Mouse (Mus musculus) forebrain, postnatal 0 days (tissue): Measurements from ENCODE around the gene N4bp1. TPM values are rescaled to one million over a fixed set of nuclear protein-coding genes. Genes with fewer than 3 reads are reported as not detected.

Experiments used
- ATAC-seq: fragments of 200-750 bp; cut with Nextera tagmentation; 2 replicates; pipeline ENCODE4 v1.8.0; 2017; ENCODE audit warnings: mild to moderate bottlenecking, moderate library complexity
- DNase-seq: peaks from one replicate; pipeline ENCODE4 v3.0.0-alpha.2; 2015
- H3K27ac ChIP-seq: fragments of 300-500 bp; sonication (generic); 2 replicates; pipeline ENCODE4 v1.5.1; 2014; ENCODE audit warnings: low read depth, mild to moderate bottlenecking, antibody characterized with exemption, low read length, moderate library complexity, mixed read lengths
- H3K27me3 ChIP-seq: fragments of 300-500 bp; sonication (generic); 2 replicates; pipeline ENCODE4 v1.6.1; 2014; ENCODE audit warnings: mild to moderate bottlenecking, low read length, mixed read lengths; ENCODE audit not compliant: insufficient read depth
- H3K36me3 ChIP-seq: fragments of 300-500 bp; sonication (generic); 2 replicates; pipeline ENCODE4 v1.6.1; 2014; ENCODE audit warnings: mild to moderate bottlenecking, moderate library complexity; ENCODE audit not compliant: insufficient read depth
- H3K4me1 ChIP-seq: fragments of 300-500 bp; sonication (generic); 2 replicates; pipeline ENCODE4 v1.6.1; 2014; ENCODE audit warnings: antibody characterized with exemption; ENCODE audit not compliant: insufficient read depth
- H3K4me2 ChIP-seq: fragments of 300-500 bp; sonication (generic); 2 replicates; pipeline ENCODE4 v1.6.1; 2014; ENCODE audit warnings: low read depth, mild to moderate bottlenecking, moderate library complexity
- H3K4me3 ChIP-seq: fragments of 300-500 bp; sonication (generic); 2 replicates; pipeline ENCODE4 v1.5.1; 2014; ENCODE audit warnings: low read depth, low read length, mixed read lengths
- H3K9ac ChIP-seq: fragments of 300-500 bp; sonication (generic); 2 replicates; pipeline ENCODE4 v1.6.1; 2014; ENCODE audit warnings: mild to moderate bottlenecking
- H3K9me3 ChIP-seq: fragments of 300-500 bp; sonication (generic); 2 replicates; pipeline ENCODE4 v1.6.1; 2016; ENCODE audit warnings: low read length
- CTCF ChIP-seq: sonication (generic); IDR thresholded peaks from 2 replicates; pipeline ENCODE4 v1.5.1; 2016; ENCODE audit warnings: antibody characterized with exemption, control low read depth, low read depth
- WGBS: fragments of 180-500 bp; shearing (Covaris S2); extraction: QIAGEN DNeasy Blood & Tissue Kit; methylation state at CpG from one replicate; pipeline ENCODE4 v1.1.7; 2014; 5-methylcytosine and 5-hydroxymethylcytosine counted together
- polyA plus RNA-seq: library from polyadenylated mRNA; unstranded; fragments of >200 nt; fragmentation: Nextera tagmentation; extraction: Ambion mirVana; gene quantifications from 2 replicates; pipeline ENCODE4 v1.2.1, GENCODE M21; 2015
- total RNA-seq: library from RNA; depleted of rRNA; stranded (reverse); fragments of >200 nt; gene quantifications from 2 replicates; pipeline ENCODE4 v1.2.3, GENCODE M21; 2014; rRNA removed

Gene N4bp1
- total RNA-seq (14.8 and 19.4 TPM in 2 replicates), polyA plus RNA-seq (3.0 and 4.5 TPM in 2 replicates)

DNA sequence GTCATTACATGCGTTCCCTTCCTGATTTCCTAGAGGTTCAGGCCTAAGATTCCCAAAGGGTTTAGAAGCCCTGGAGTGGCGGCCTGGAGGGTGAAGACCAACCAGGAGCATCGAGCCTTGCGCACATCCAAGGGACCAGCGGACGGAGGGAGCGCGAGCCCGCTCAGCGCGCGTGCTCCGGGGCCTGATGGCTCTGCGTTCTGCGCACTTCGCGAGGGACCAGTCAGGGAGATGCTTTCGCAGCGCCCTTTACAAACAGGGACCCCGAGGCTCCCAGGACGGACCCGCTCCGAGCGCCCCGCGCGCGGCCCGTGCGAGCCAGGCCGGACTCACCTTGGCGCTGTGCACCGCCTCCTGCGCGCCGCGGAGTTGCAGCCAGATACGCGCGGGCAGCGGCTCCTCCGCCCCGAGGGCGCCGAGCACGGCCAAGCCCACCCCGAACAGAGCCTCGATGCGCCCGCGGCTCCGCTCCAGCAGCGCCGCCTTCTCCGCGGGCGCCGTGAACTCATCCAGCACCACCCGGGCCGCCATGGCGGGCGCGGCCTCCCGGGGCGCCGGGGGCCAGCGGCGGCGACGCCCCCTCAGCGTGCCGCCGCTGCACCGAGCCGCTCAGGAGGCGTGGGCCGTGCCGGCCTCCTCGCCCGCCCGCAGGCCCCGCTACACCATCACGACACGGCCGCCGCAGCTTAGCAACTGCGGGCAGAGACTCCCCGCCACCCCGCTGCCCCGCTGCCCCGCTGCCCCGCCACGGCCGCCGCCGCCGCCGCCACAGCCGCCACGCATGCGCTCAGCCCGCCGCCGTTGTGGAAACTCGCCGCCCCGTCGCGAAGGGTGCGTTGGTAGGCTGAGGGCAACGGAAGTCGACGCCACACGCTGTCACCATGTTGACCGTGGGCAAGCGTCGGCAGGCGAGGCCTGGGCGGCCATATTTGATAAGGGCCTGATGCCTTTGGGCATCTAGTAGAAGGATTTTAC, at the start of gene N4bp1:
Gene N4bp1, minus strand, starts transcription at position 770 of the 975 bp plus-strand sequence.
- H3K4me2 ChIP-seq, result peak within 1 kb of the TSS; percentile 66
- peak; percentile 98 for ATAC-seq
- H3K9me3 ChIP-seq, result no peaks in the 10 kb centered on the region
- no peak for TF ChIP-seq CTCF
- WGBS, result under 1% methylated on average over 101 of the region's 119 CpGs
- DNase-seq, result peak; percentile 95
- H3K36me3 ChIP-seq, result no peaks in the 10 kb centered on the region; the same call in 1 of the 2 replicates
- H3K4me3 ChIP-seq, result peak within 1 kb of the TSS; percentile 96
- peak within 1 kb of the TSS; percentile 95 for H3K27ac ChIP-seq
- H3K27me3 ChIP-seq, result 0 out of 2 replicates have a peak, but pooled peaks cover 3% of the 10 kb centered on the region
- H3K9ac ChIP-seq, result peak within 1 kb of the TSS; percentile 90
- H3K4me1 ChIP-seq, result peaks cover 12% of the 10 kb centered on the region

DNA sequence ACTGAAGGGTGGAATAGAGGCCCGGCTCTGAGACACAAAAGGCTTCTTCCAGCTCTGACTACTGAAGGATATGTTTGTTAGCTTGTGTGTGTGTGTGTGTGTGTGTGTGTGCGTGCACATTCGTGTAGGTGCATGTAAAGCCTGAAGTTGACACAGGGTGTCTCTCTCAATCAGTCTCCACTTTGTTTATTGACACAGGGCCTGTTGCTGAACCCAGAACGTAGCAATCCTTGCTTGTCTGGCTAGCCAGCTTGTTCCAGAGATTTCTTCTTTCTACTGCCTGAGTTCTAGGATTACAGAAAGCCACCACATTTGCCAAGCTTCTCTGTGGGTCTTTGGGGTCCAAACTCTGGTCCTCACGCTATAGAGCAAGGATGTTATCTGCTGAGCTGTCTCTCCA, 49.8 kb upstream of the N4bp1 start:
- Histone ChIP-seq H3K9ac (no peak overlapping the region), H3K27ac (no peak overlapping the region), H3K4me3 (no peak overlapping the region), H3K27me3 (no peaks in the 10 kb centered on the region), H3K4me2 (no peak overlapping the region), H3K4me1 (no peaks in the 10 kb centered on the region), H3K36me3 (no peaks in the 10 kb centered on the region), H3K9me3 (no peaks in the 10 kb centered on the region)
- TF ChIP-seq CTCF, result no peak
- WGBS, result 57% methylated on average over 5 of the region's 5 CpGs
- DNase-seq (no peak), ATAC-seq (no peak)

DNA sequence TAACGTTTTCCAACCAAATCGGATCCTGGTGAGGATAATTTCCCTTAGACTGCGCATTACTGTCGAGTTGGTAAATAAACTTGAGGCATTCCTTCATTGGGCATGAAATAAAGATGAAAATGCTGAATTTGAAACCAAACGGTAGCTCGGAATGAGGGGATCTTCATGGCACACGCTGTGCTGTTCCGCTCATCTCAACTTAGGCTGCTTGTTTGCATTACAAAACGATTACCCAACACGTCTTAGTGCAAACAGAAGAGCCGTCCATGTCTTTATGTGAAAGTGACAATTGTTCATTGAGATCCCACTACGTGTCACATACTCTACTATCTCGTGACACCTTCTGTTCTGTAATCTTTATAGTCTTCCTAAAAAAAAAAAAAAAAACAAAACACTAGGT, 49.3 kb upstream of the N4bp1 start:
- WGBS, result 47% methylated on average over 13 of the region's 13 CpGs
- Histone ChIP-seq H3K36me3 (no peaks in the 10 kb centered on the region), H3K27me3 (no peaks in the 10 kb centered on the region), H3K4me3 (no peak overlapping the region), H3K9ac (no peak overlapping the region), H3K9me3 (no peaks in the 10 kb centered on the region), H3K4me1 (no peaks in the 10 kb centered on the region), H3K27ac (no peak overlapping the region), H3K4me2 (no peak overlapping the region)
- no peak for TF ChIP-seq CTCF
- DNase-seq (peak; percentile 3), ATAC-seq (no peak)

DNA sequence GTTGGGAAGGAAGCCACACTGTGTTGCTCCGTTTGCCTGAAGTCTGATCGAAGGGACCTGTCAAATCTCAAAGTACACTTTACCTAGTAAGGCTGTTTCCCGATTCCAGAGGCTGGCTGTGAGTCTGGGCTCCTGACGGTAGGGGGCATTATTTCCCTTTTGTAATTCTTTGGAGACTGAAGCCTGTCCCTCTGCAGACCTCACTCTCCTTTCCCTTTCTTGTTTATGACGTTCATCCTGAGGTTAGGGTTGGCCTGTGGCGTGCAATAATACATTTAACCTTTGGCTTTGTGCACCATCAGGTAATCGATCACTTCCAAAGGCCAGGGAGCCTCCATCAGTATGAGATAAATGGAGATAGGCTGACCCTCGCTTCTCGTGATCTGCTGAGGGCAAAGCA, 48.8 kb upstream of the N4bp1 start:
- ATAC-seq (peak; percentile 50), DNase-seq (peak; percentile 81)
- peak; percentile 91 for TF ChIP-seq CTCF
- Histone ChIP-seq H3K4me1 (no peaks in the 10 kb centered on the region), H3K27me3 (no peaks in the 10 kb centered on the region), H3K4me3 (no peak overlapping the region), H3K36me3 (no peaks in the 10 kb centered on the region), H3K27ac (no peak overlapping the region), H3K9me3 (no peaks in the 10 kb centered on the region), H3K9ac (no peak overlapping the region), H3K4me2 (no peak overlapping the region)
- 22% methylated on average over 9 of the region's 9 CpGs for WGBS

DNA sequence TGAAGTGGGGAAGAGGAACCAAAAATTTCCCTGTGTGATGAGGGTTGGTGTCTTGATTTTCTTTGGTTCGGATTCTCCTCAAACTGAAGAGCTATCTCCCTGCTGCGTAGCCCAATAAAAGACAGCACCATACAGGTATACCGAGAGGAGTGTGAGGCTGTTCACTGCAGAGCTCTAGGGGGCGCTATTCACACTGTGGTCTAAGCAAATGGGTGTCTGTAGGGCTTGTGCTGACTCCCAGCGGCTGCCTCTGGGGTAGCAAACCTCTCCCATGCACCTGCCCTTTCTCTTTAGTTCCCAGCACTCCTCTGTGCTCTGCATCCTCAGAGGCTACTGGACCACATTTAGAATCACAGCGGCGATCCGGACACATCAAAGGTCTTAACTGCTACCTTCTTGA, 41.2 kb upstream of the N4bp1 start:
- Histone ChIP-seq H3K27ac (no peak overlapping the region), H3K36me3 (no peaks in the 10 kb centered on the region), H3K9me3 (no peaks in the 10 kb centered on the region), H3K27me3 (no peaks in the 10 kb centered on the region), H3K4me3 (no peak overlapping the region), H3K4me1 (no peaks in the 10 kb centered on the region), H3K4me2 (no peak overlapping the region), H3K9ac (no peak overlapping the region)
- DNase-seq (no peak), ATAC-seq (no peak)
- 52% methylated on average over 8 of the region's 8 CpGs for WGBS
- peak; percentile 40; the same call in 1 of the 2 replicates for TF ChIP-seq CTCF

DNA sequence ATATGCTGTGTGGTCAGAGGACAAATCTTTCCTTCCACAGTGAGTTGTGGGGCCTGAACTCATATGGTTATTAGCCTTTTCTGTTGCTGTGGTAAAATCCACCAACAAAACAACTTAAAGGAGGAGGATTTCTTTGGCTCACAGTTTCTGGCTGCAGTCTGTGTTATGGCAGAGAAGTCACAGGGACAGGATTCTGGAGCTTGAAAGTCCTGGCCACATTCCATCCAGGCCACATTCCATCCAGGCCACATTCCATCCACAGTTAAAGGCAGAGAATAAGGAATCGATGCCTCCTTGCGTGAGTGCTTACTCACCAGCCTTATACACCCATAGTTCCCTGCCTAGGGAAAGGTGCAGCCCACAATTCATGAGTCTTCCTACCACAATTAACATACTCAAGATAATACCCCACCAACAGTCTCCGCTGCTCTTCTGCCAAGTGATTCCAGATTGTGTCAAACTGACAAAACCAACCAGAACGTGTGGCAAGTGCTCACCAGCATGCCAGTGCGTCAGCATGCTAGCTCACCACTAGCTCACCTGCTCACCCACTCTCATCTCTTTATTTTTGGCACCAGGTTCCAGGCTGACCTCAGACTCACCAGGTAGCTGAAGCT, 38.3 kb upstream of the N4bp1 start:
- H3K9me3 ChIP-seq, result no peaks in the 10 kb centered on the region
- no peak overlapping the region for H3K4me3 ChIP-seq
- H3K4me2 ChIP-seq, result no peak overlapping the region
- no peaks in the 10 kb centered on the region for H3K4me1 ChIP-seq
- H3K27ac ChIP-seq, result no peak overlapping the region
- no peaks in the 10 kb centered on the region for H3K27me3 ChIP-seq
- DNase-seq (no peak), ATAC-seq (no peak)
- H3K9ac ChIP-seq, result no peak overlapping the region
- no peak for TF ChIP-seq CTCF
- H3K36me3 ChIP-seq, result no peaks in the 10 kb centered on the region
- WGBS, result 71% methylated on average over 5 of the region's 5 CpGs

DNA sequence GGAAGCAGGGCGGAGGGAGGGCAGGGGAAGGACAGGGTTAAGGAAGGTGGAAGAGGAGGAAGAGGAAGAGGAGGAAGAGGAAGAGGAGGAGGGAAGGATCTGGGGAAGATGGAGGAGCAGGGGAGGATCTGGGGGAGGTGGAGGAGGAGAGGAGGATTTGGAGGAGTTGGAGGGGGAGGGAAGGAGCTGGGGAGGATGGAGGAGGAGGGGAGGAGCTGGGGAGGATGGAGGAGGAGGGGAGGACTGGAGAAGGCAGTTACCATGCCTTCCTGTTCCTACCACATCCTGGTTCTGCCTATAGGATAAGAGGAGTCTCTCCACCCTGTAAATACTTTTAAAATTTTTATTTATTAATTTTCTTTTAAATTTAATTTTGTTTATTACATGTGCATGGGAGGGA, 37.6 kb upstream of the N4bp1 start:
- H3K4me2 ChIP-seq, result no peak overlapping the region
- H3K36me3 ChIP-seq, result no peaks in the 10 kb centered on the region
- TF ChIP-seq CTCF, result no peak
- ATAC-seq (no peak), DNase-seq (no peak)
- H3K4me1 ChIP-seq, result no peaks in the 10 kb centered on the region
- no peak overlapping the region for H3K4me3 ChIP-seq
- H3K27ac ChIP-seq, result no peak overlapping the region
- H3K9me3 ChIP-seq, result no peaks in the 10 kb centered on the region
- no peaks in the 10 kb centered on the region for H3K27me3 ChIP-seq
- WGBS, result 87% methylated on average over 1 of the region's 1 CpGs
- H3K9ac ChIP-seq, result no peak overlapping the region
